Mouse (Mus musculus) layer of hippocampus, adult 9-10 months (tissue): ENCODE measurements around the gene Elavl4.

Experiments
- DNase-seq: peaks from one replicate; pipeline ENCODE4 v3.0.0; 2022; ENCODE audit warnings: low spot score

Gene Elavl4

GRCm38 (mm10) chr4:110165217-110165616 is 186.5 kb downstream of the Elavl4 start:
- no peak for DNase-seq

DNA sequence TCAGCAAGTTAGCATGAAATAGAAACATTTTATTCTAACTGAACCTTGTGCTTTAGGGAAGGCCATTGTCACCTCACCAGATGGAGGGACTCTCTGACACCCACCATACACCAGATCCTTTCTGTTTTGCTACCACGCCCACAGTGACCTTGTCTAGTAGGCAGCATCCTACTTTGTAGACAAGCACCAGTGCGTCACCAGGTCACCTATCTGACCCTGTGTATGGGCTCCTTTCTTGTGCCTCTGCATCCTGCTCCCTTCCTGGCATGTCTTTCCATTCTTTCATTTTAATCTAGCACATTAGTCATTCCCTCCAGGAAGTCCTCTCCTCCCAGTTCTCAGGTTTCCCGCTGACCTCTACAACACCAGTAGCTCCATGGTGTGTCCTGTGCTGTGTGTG is 190.1 kb downstream of the Elavl4 start:
- no peak for DNase-seq

DNA sequence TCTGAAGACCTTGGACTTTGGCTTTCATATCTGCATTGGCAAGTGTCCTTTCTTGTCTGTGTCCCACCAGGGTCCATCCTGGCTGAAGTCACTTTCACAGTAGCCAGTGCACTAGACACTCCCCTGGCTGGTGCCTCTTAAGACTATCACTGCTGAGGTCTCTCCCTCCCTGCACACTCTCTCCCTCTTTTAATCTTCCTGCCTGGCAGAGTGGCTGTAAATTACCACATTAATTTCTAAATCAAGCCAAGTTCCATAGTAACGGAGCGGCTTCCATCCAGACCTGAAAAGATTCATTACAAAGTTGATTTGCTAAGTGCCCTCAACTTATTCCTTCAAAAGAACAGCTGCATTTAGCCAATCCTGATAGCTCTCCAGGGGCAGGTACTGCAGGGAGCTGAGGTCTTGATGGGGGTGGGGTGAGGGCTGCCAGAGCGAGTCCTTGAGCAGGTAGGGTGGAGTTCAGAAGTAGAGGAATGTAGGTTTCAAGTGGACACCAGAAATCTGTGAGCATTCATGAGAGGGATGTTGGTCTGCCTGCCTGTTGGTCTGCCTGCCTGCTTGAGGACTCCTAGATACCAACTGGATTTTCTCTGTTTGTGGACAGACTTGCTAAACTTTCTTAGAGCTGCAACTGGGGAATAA is 194.1 kb downstream of the Elavl4 start:
- DNase-seq, result no peak

GRCm38 (mm10) chr4:110155954-110156353 is 195.8 kb downstream of the Elavl4 start:
- DNase-seq, result no peak
